ENCODE assay signal across 14 mouse cellular contexts in the genomic region with DNA sequence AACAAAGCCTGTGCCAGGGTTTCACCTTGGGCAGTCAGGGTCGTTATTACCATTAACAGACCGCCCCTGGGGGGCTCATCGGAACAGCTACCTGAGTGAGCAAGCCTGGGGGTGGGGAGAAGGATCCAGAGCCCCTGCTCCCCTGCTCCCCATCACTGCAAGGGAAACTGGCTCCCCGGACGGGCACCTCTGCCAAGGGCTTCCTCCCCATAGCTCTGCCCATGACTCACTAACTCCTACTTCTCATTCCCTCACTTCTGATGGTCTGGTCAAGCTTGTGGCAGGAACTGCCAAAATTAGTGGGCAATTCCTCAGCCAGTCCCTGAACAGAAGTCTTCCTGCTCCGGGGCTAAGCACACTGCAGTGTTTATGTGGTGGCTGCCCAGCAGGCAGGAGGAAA. TPM values are rescaled to one million over a fixed set of nuclear protein-coding genes. Genes with fewer than 3 reads are reported as not detected.
A peak's percentile ranks its signal among the peaks of the same experiment; 100 is the strongest.
DNase-seq lines count a peak whose midpoint lies in the region; ATAC-seq and TF ChIP-seq lines count a peak whose summit lies in the region.
"Had no signal": no experiment of that assay in that cellular context is flagged by ENCODE, and none has a peak within 500 bp of the region (broad histone marks: within the 10 kb centered on the region; RNA-seq: fewer than 3 reads in every experiment).

No protein-coding gene starts in this region.

- ATAC-seq in kidney, embryonic 14.5 days (ENCODE audit: low FRiP score, low TSS enrichment) = peak; percentile 15; the same call in 1 of the 2 replicates
- ATAC-seq in limb, embryonic 13.5 days (ENCODE audit: low FRiP score, low read depth) = peak; percentile 40; the same call in 1 of the 2 replicates

- H3K9me3 ChIP-seq in kidney, embryonic 14.5 days (ENCODE audit: control insufficient read depth, low read length) = no peaks in the 10 kb centered on the region
- no peaks in the 10 kb centered on the region for H3K9me3 ChIP-seq in limb, embryonic 13.5 days
- H3K9me3 ChIP-seq: forebrain, embryonic 10.5 days; neural tube, embryonic 12.5 days had no signal

- peaks cover 5% of the 10 kb centered on the region for H3K4me1 ChIP-seq in kidney, embryonic 14.5 days (ENCODE audit: control insufficient read depth, insufficient read depth, low read length)
- no peaks in the 10 kb centered on the region; the same call in 1 of the 2 replicates for H3K4me1 ChIP-seq in heart, adult 2 months (ENCODE audit: control insufficient read depth, insufficient read depth, low read length)
- peaks cover 14% of the 10 kb centered on the region for H3K4me1 ChIP-seq in limb, embryonic 13.5 days
- H3K4me1 ChIP-seq: forebrain, embryonic 10.5 days; neural tube, embryonic 12.5 days had no signal

- H3K79me2 ChIP-seq in heart, adult 2 months (replicated peaks; ENCODE audit: control insufficient read depth, insufficient read depth, low read length) = no peaks in the 10 kb centered on the region

- TF ChIP-seq POLR2A in heart, adult 2 months (IDR thresholded peaks at IDR 0.05; ENCODE audit: insufficient read depth, low read depth, low read length) = no peak

- 36% methylated on average over 6 of the region's 6 CpGs for WGBS in kidney, embryonic 14.5 days
- WGBS in heart, adult 2 months = 16% methylated on average over 6 of the region's 6 CpGs
- WGBS in limb, embryonic 13.5 days = 42% methylated on average over 6 of the region's 6 CpGs

- no peaks in the 10 kb centered on the region for H3K27me3 ChIP-seq in kidney, embryonic 14.5 days (ENCODE audit: control insufficient read depth, insufficient read depth, low read length)
- H3K27me3 ChIP-seq in heart, adult 2 months (ENCODE audit: control insufficient read depth, insufficient read depth, low read length) = no peaks in the 10 kb centered on the region
- no peaks in the 10 kb centered on the region for H3K27me3 ChIP-seq in limb, embryonic 13.5 days
- H3K27me3 ChIP-seq: neural tube, embryonic 12.5 days had no signal

- no peak for TF ChIP-seq EP300 in heart, adult 2 months (IDR thresholded peaks at IDR 0.05; ENCODE audit: insufficient read depth, low read depth, low read length)

- no peak overlapping the region for H3K4me3 ChIP-seq in kidney, embryonic 14.5 days (ENCODE audit: low read length)
- no peak overlapping the region for H3K4me3 ChIP-seq in heart, adult 2 months
- no peak overlapping the region for H3K4me3 ChIP-seq in limb, embryonic 13.5 days
- H3K4me3 ChIP-seq: forebrain, embryonic 10.5 days; neural tube, embryonic 12.5 days had no signal

- intact Hi-C loops in heart, adult 2 months (cut with DNase I) = no loop called here

- no peak for TF ChIP-seq CTCF in heart, adult 2 months (IDR thresholded peaks at IDR 0.05)

- no peak overlapping the region for H3K27ac ChIP-seq in kidney, embryonic 14.5 days (ENCODE audit: low read depth, low read length)
- peak overlapping the region; percentile 47 for H3K27ac ChIP-seq in heart, adult 2 months
- peak overlapping the region; percentile 22; the same call in 1 of the 2 replicates for H3K27ac ChIP-seq in limb, embryonic 13.5 days
- H3K27ac ChIP-seq: forebrain, embryonic 10.5 days; neural tube, embryonic 12.5 days had no signal

- DNase-seq in kidney, postnatal 14 days = no peak
- peak; percentile 38 for DNase-seq in NIH3T3 (ENCODE audit: low read depth)
- DNase-seq in heart, adult 2 months = peak; percentile 23 to 35
- DNase-seq in layer of hippocampus, postnatal 25 days (ENCODE audit: extremely low spot score in 1 of 2, low spot score in 1 of 2) = no peak
- no peak for DNase-seq in cerebellum, postnatal 14 days
- no peak for DNase-seq in cerebellum, postnatal 36 days

- H3K4me2 ChIP-seq in kidney, embryonic 14.5 days (replicated peaks; ENCODE audit: low read depth, low read length) = no peak overlapping the region
- H3K4me2 ChIP-seq in limb, embryonic 13.5 days (replicated peaks) = no peak overlapping the region
- H3K4me2 ChIP-seq: neural tube, embryonic 12.5 days had no signal

- H3K9ac ChIP-seq in kidney, embryonic 14.5 days (ENCODE audit: low read depth, low read length) = no peak overlapping the region
- no peak overlapping the region for H3K9ac ChIP-seq in heart, adult 2 months (ENCODE audit: low read depth, low read length)
- H3K9ac ChIP-seq in limb, embryonic 13.5 days = no peak overlapping the region
- H3K9ac ChIP-seq: neural tube, embryonic 12.5 days had no signal

- H3K36me3 ChIP-seq in kidney, embryonic 14.5 days (ENCODE audit: control insufficient read depth, insufficient read depth, low read length) = no peaks in the 10 kb centered on the region
- no peaks in the 10 kb centered on the region; the same call in 1 of the 2 replicates for H3K36me3 ChIP-seq in heart, adult 2 months (ENCODE audit: control insufficient read depth, insufficient read depth, low read length)
- H3K36me3 ChIP-seq in limb, embryonic 13.5 days = no peaks in the 10 kb centered on the region
- H3K36me3 ChIP-seq: forebrain, embryonic 10.5 days; neural tube, embryonic 12.5 days had no signal

RNA-seq across cellular contexts. Expression of a gene that starts 18.9 kb away (rescaled TPM):
- polyA plus RNA-seq in kidney, embryonic 14.5 days (2014; fragmentation: Nextera tagmentation; extraction: Ambion mirVana) = 0.22 and 0.49 TPM in 2 replicates
- not detected for total RNA-seq in heart, adult 2 months (2021)
- polyA plus RNA-seq in heart, adult 2 months (2012; rRNA removed) = not detected in 2 replicates
- polyA plus RNA-seq in limb, embryonic 13.5 days (2015; fragmentation: Nextera tagmentation; extraction: Ambion mirVana) = 0.61 and 0.72 TPM in 2 replicates
- not detected for total RNA-seq in layer of hippocampus, postnatal 25 days (2021)
- total RNA-seq: common myeloid progenitor, adult 5-6 weeks; liver, adult 2 months; megakaryocyte, adult 5-6 weeks had no signal
- polyA plus RNA-seq: forebrain, embryonic 10.5 days; liver, adult 2 months had no signal

RNA-seq across cellular contexts. Expression of a gene that starts 19.1 kb away (rescaled TPM):
- polyA plus RNA-seq in kidney, embryonic 14.5 days (2014; fragmentation: Nextera tagmentation; extraction: Ambion mirVana) = 0.45 and 1.1 TPM in 2 replicates
- total RNA-seq in heart, adult 2 months (2021) = under 1 TPM; 0.20 to 0.29 TPM
- 0.20 and 0.26 TPM in 2 replicates for polyA plus RNA-seq in heart, adult 2 months (2012; rRNA removed)
- polyA plus RNA-seq in limb, embryonic 13.5 days (2015; fragmentation: Nextera tagmentation; extraction: Ambion mirVana) = 0.75 and 0.80 TPM in 2 replicates
- under 1 TPM; 0.49 to 0.61 TPM for total RNA-seq in layer of hippocampus, postnatal 25 days (2021)
- total RNA-seq: common myeloid progenitor, adult 5-6 weeks; megakaryocyte, adult 5-6 weeks had no signal
- polyA plus RNA-seq: hindbrain, embryonic 11.5 days had no signal

Comparison
In these comparisons a context has a peak if more than half of its experiments do, and no peak if none do; other contexts are left out.
1. DNase-seq: peak in NIH3T3 (single experiment) and heart, adult 2 months (2 of 2); none in kidney, postnatal 14 days (single experiment), layer of hippocampus, postnatal 25 days (0 of 2), cerebellum, postnatal 14 days (0 of 2) and cerebellum, postnatal 36 days (0 of 2).